Mouse (Mus musculus) liver, embryonic 14.5 days (tissue): Measurements from ENCODE around the gene Tbc1d16.

ENCODE experiments used
- CTCF ChIP-seq: IDR thresholded peaks from 2 replicates; pipeline ENCODE4 v1.5.1; 2016; ENCODE audit warnings: antibody characterized with exemption, low read depth, control low read depth
- EP300 ChIP-seq: IDR thresholded peaks from 2 replicates; pipeline ENCODE4 v1.6.1; 2016; ENCODE audit warnings: antibody characterized with exemption, low read depth

- TF ChIP-seq CTCF (no peak), EP300 (no peak)
Observed at GRCm38 (mm10) chr11:119150442-119150841, 77.9 kb downstream of the Tbc1d16 start.
